ENCODE assay signal across 4 mouse cellular contexts in the genomic region with DNA sequence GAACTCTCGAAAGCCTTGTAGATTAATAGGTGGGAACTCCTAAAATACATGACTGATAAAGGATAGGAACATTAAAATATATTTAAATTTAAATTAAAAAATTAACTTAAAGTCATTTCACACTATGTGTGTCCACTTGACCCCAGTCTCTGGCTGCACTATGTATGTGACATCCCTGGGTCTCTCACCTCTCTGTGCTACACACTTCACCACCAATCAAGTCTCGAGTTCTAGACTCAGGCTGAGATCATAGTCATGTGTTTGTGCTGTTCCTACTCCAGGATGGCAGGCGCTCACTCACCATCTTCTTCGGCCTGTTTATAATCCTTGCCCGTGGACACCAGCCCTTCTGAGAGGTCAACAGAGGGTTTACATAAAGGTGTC.
"Had no signal": no experiment of that assay in that cellular context is flagged by ENCODE, and none has a peak within 500 bp of the region (broad histone marks: within the 10 kb centered on the region; RNA-seq: fewer than 3 reads in every experiment).

No protein-coding gene starts in this region.

- H3K36me3 ChIP-seq: limb, embryonic 13.5 days; neural tube, embryonic 13.5 days; stomach, embryonic 15.5 days had no signal

- H3K27ac ChIP-seq: limb, embryonic 13.5 days; liver, embryonic 14.5 days; neural tube, embryonic 13.5 days; stomach, embryonic 15.5 days had no signal

- H3K9ac ChIP-seq: limb, embryonic 13.5 days; liver, embryonic 14.5 days; neural tube, embryonic 13.5 days; stomach, embryonic 15.5 days had no signal

- H3K4me3 ChIP-seq: limb, embryonic 13.5 days; neural tube, embryonic 13.5 days; stomach, embryonic 15.5 days had no signal

- H3K4me2 ChIP-seq: limb, embryonic 13.5 days; neural tube, embryonic 13.5 days had no signal

- H3K9me3 ChIP-seq: limb, embryonic 13.5 days; neural tube, embryonic 13.5 days; stomach, embryonic 15.5 days had no signal

- H3K27me3 ChIP-seq: limb, embryonic 13.5 days; neural tube, embryonic 13.5 days; stomach, embryonic 15.5 days had no signal
